Mouse (Mus musculus): ENCODE results near the gene 1700016D06Rik.

DNA sequence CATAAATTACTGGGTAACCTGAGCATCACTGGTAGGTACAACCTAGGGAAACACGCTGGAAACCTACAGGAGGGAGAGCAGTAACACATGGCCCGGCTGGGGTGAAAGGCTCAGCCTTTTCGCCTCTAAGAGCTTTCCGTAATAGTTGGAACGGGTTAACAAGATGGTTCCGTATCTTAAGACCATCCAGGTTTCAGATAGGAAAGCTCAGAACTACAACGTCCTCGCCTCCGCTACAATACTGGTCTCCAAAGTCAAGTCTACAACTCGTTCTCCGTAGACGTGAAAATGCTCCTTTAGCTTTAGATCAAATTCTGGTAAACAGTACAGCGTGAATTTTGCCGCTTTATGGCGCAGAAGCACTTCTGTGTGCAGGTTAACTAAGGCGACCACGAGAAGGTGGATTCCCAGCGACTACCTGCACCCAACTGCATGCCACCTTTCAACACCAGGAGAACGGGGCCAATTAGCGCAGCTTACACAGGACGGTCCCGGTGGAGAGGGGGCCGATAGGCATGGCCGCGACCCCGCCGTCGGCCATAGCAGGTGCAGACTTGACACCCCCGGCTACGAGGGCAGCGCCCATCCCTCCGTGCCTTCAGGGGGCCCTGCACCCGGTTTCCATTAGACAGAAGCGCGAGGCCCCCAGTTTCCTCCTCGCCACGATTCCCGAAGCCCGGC, 66.4 kb downstream of the 1700016D06Rik start:
- TF ChIP-seq EP300 (IDR thresholded peaks at IDR 0.05; ENCODE audit: low read depth) (no peak), CTCF (IDR thresholded peaks at IDR 0.05; ENCODE audit: low read depth) (no peak)
